ENCODE assay signal across 14 mouse cellular contexts in genomic region chr19:56005886-56006285, GRCm38 (mm10).
A peak's percentile ranks its signal among the peaks of the same experiment; 100 is the strongest.
DNase-seq lines count a peak whose midpoint lies in the region; ATAC-seq and TF ChIP-seq lines count a peak whose summit lies in the region.
"Had no signal": no experiment of that assay in that cellular context is flagged by ENCODE, and none has a peak within 500 bp of the region (broad histone marks: within the 10 kb centered on the region; RNA-seq: fewer than 3 reads in every experiment).

No protein-coding gene starts in this region.

- no peak overlapping the region for H3K9ac ChIP-seq in lung, embryonic 14.5 days
- H3K9ac ChIP-seq in embryonic facial prominence, embryonic 12.5 days, result no peak overlapping the region
- no peak overlapping the region for H3K9ac ChIP-seq in hindbrain, embryonic 14.5 days
- H3K9ac ChIP-seq in midbrain, postnatal 0 days (replicated peaks; ENCODE audit: low read length, poor library complexity, severe bottlenecking), result no peak overlapping the region
- H3K9ac ChIP-seq: heart, embryonic 13.5 days had no signal

- no peak for TF ChIP-seq CTCF in lung, embryonic 14.5 days (IDR thresholded peaks at IDR 0.05; ENCODE audit: low read depth)
- no peak for TF ChIP-seq CTCF in midbrain, postnatal 0 days (IDR thresholded peaks at IDR 0.05)

- H3K9me3 ChIP-seq in lung, embryonic 14.5 days (ENCODE audit: low read depth, low read length), result no peaks in the 10 kb centered on the region
- no peaks in the 10 kb centered on the region for H3K9me3 ChIP-seq in embryonic facial prominence, embryonic 12.5 days
- no peaks in the 10 kb centered on the region for H3K9me3 ChIP-seq in hindbrain, embryonic 14.5 days (ENCODE audit: control insufficient read depth, low read length)
- no peaks in the 10 kb centered on the region for H3K9me3 ChIP-seq in midbrain, postnatal 0 days (ENCODE audit: low read length)
- H3K9me3 ChIP-seq: heart, embryonic 13.5 days had no signal

- H3K4me1 ChIP-seq in lung, embryonic 14.5 days (ENCODE audit: insufficient read depth), result peaks cover 9% of the 10 kb centered on the region
- peaks cover 17% of the 10 kb centered on the region for H3K4me1 ChIP-seq in embryonic facial prominence, embryonic 12.5 days
- H3K4me1 ChIP-seq in hindbrain, embryonic 14.5 days (replicated peaks; ENCODE audit: control insufficient read depth, insufficient read depth, low read length), result 0 out of 2 replicates have a peak, but pooled peaks cover 6% of the 10 kb centered on the region
- peaks cover 8% of the 10 kb centered on the region; the same call in 1 of the 2 replicates for H3K4me1 ChIP-seq in midbrain, postnatal 0 days (ENCODE audit: insufficient read depth, low read length)
- H3K4me1 ChIP-seq: heart, embryonic 13.5 days had no signal

- H3K36me3 ChIP-seq in lung, embryonic 14.5 days (ENCODE audit: insufficient read depth), result no peaks in the 10 kb centered on the region
- no peaks in the 10 kb centered on the region for H3K36me3 ChIP-seq in embryonic facial prominence, embryonic 12.5 days
- H3K36me3 ChIP-seq in hindbrain, embryonic 14.5 days (replicated peaks; ENCODE audit: control insufficient read depth, insufficient read depth), result no peaks in the 10 kb centered on the region
- H3K36me3 ChIP-seq in midbrain, postnatal 0 days (ENCODE audit: insufficient read depth, low read length), result no peaks in the 10 kb centered on the region
- H3K36me3 ChIP-seq: heart, embryonic 13.5 days had no signal

- no peak overlapping the region for H3K27ac ChIP-seq in lung, embryonic 14.5 days (ENCODE audit: low read depth)
- peak overlapping the region; percentile 12; the same call in 1 of the 2 replicates for H3K27ac ChIP-seq in embryonic facial prominence, embryonic 12.5 days
- H3K27ac ChIP-seq in hindbrain, embryonic 14.5 days, result no peak overlapping the region
- no peak overlapping the region for H3K27ac ChIP-seq in midbrain, postnatal 0 days (ENCODE audit: low read depth, low read length)
- H3K27ac ChIP-seq: heart, embryonic 13.5 days had no signal

- ATAC-seq in lung, embryonic 14.5 days (ENCODE audit: insufficient read depth), result no peak
- 0 out of 2 replicates have a peak, but pooled peaks have one; percentile 28 for ATAC-seq in embryonic facial prominence, embryonic 12.5 days (ENCODE audit: insufficient number of reproducible peaks, insufficient read depth, low FRiP score, low TSS enrichment)
- no peak for ATAC-seq in hindbrain, embryonic 14.5 days (ENCODE audit: low FRiP score)
- ATAC-seq in midbrain, postnatal 0 days (ENCODE audit: low FRiP score), result peak; percentile 52; the same call in 1 of the 2 replicates
- ATAC-seq: CD4-positive, CD25-positive, alpha-beta regulatory T cell, adult 4 months had no signal

- H3K27me3 ChIP-seq in lung, embryonic 14.5 days (ENCODE audit: insufficient read depth, low read length), result no peaks in the 10 kb centered on the region
- no peaks in the 10 kb centered on the region; the same call in 1 of the 2 replicates for H3K27me3 ChIP-seq in embryonic facial prominence, embryonic 12.5 days
- no peaks in the 10 kb centered on the region for H3K27me3 ChIP-seq in hindbrain, embryonic 14.5 days (ENCODE audit: control insufficient read depth, insufficient read depth, low read length)
- no peaks in the 10 kb centered on the region for H3K27me3 ChIP-seq in midbrain, postnatal 0 days (ENCODE audit: insufficient read depth, low read length)
- H3K27me3 ChIP-seq: heart, embryonic 13.5 days had no signal

- WGBS in lung, embryonic 14.5 days, result 16% methylated on average over 6 of the region's 6 CpGs
- 14% methylated on average over 6 of the region's 6 CpGs for WGBS in embryonic facial prominence, embryonic 12.5 days
- 39% methylated on average over 6 of the region's 6 CpGs for WGBS in hindbrain, embryonic 14.5 days
- 32% methylated on average over 6 of the region's 6 CpGs for WGBS in midbrain, postnatal 0 days

- no peak overlapping the region for H3K4me3 ChIP-seq in lung, embryonic 14.5 days (ENCODE audit: low read depth, low read length)
- no peak overlapping the region for H3K4me3 ChIP-seq in embryonic facial prominence, embryonic 12.5 days
- no peak overlapping the region for H3K4me3 ChIP-seq in hindbrain, embryonic 14.5 days (replicated peaks; ENCODE audit: low read length)
- H3K4me3 ChIP-seq in midbrain, postnatal 0 days (ENCODE audit: low read depth, low read length), result no peak overlapping the region
- H3K4me3 ChIP-seq: heart, embryonic 13.5 days had no signal

- DNase-seq in lung, embryonic 14.5 days, result peak; percentile 22
- no peak for DNase-seq in lung, postnatal 10 days
- peak; percentile 50 for DNase-seq in hindbrain, embryonic 14.5 days (ENCODE audit: low spot score)
- DNase-seq in midbrain, postnatal 0 days (ENCODE audit: low spot score), result peak; percentile 53
- DNase-seq in layer of hippocampus, postnatal 14 days (ENCODE audit: low spot score in 2 of 2), result no peak
- DNase-seq in heart, postnatal 4 days, result no peak
- DNase-seq: adrenal gland, postnatal 14 days; cerebellum, adult 8-10 months; kidney, adult 11 months; kidney, postnatal 10 days had no signal

- peak overlapping the region; percentile 10; the same call in 1 of the 2 replicates for H3K4me2 ChIP-seq in lung, embryonic 14.5 days
- H3K4me2 ChIP-seq in embryonic facial prominence, embryonic 12.5 days (replicated peaks), result no peak overlapping the region
- H3K4me2 ChIP-seq in hindbrain, embryonic 14.5 days (replicated peaks), result no peak overlapping the region
- H3K4me2 ChIP-seq in midbrain, postnatal 0 days (ENCODE audit: low read depth, low read length, poor library complexity, severe bottlenecking), result no peak overlapping the region
- H3K4me2 ChIP-seq: heart, embryonic 13.5 days; liver, embryonic 11.5 days had no signal

Comparison
In these comparisons a context has a peak if more than half of its experiments do, and no peak if none do; other contexts are left out.
1. DNase-seq: peak in lung, embryonic 14.5 days (single experiment), hindbrain, embryonic 14.5 days (single experiment) and midbrain, postnatal 0 days (single experiment); none in lung, postnatal 10 days (single experiment), layer of hippocampus, postnatal 14 days (0 of 2) and heart, postnatal 4 days (single experiment).
2. ATAC-seq: peak in embryonic facial prominence, embryonic 12.5 days (single experiment) and midbrain, postnatal 0 days (single experiment); none in lung, embryonic 14.5 days (single experiment) and hindbrain, embryonic 14.5 days (single experiment).